Mouse (Mus musculus): ENCODE measurements around the gene Dclk2. TPM values are rescaled to one million over a fixed set of nuclear protein-coding genes. Genes with fewer than 3 reads are reported as not detected.

Dclk2 gene
- polyA plus RNA-seq, 1 experiment from 2014 or later = 5.7 TPM

- no peak for ATAC-seq
- DNase-seq = no peak
- WGBS (ENCODE audit: insufficient replicate concordance) = 71% methylated on average over 6 of the region's 6 CpGs
These were observed 36.7 kb downstream of the Dclk2 start for GRCm38 (mm10) chr3:86883985-86884384.

GRCm38 (mm10) chr3:86875912-86876311 lies 44.7 kb downstream of the Dclk2 start:
- no peak overlapping the region for H3K27ac ChIP-seq (ENCODE audit: low read depth)
- no peaks in the 10 kb centered on the region for H3K27me3 ChIP-seq (ENCODE audit: insufficient read depth, low read length)
- WGBS (ENCODE audit: insufficient replicate concordance) = 81% methylated on average over 5 of the region's 5 CpGs
- H3K4me3 ChIP-seq (ENCODE audit: low read depth, low read length) = no peak overlapping the region
- no peak for ATAC-seq
- H3K9ac ChIP-seq (replicated peaks) = no peak overlapping the region
- no peaks in the 10 kb centered on the region for H3K9me3 ChIP-seq (ENCODE audit: low read length)
- TF ChIP-seq EP300 (IDR thresholded peaks at IDR 0.05; ENCODE audit: low read depth) (no peak), CTCF (IDR thresholded peaks at IDR 0.05; ENCODE audit: low read depth) (no peak)
- no peaks in the 10 kb centered on the region for H3K4me1 ChIP-seq (ENCODE audit: insufficient read depth)
- H3K4me2 ChIP-seq (ENCODE audit: low read depth, low read length) = no peak overlapping the region
- no peak for DNase-seq
- no peaks in the 10 kb centered on the region for H3K36me3 ChIP-seq (replicated peaks; ENCODE audit: insufficient read depth, low read length)

More at GRCm38 (mm10) chr3:86883985-86884384, 36.7 kb downstream of the Dclk2 start:
- H3K4me2 ChIP-seq (ENCODE audit: low read depth, low read length) = no peak overlapping the region
- H3K9ac ChIP-seq (replicated peaks) = no peak overlapping the region
- no peaks in the 10 kb centered on the region for H3K36me3 ChIP-seq (replicated peaks; ENCODE audit: insufficient read depth, low read length)
- no peaks in the 10 kb centered on the region for H3K4me1 ChIP-seq (ENCODE audit: insufficient read depth)
- H3K9me3 ChIP-seq (ENCODE audit: low read length) = no peaks in the 10 kb centered on the region
- no peak overlapping the region for H3K4me3 ChIP-seq (ENCODE audit: low read depth, low read length)
- TF ChIP-seq EP300 (IDR thresholded peaks at IDR 0.05; ENCODE audit: low read depth) (no peak), CTCF (IDR thresholded peaks at IDR 0.05; ENCODE audit: low read depth) (no peak)
- no peak overlapping the region for H3K27ac ChIP-seq (ENCODE audit: low read depth)
- H3K27me3 ChIP-seq (ENCODE audit: insufficient read depth, low read length) = no peaks in the 10 kb centered on the region

DNA sequence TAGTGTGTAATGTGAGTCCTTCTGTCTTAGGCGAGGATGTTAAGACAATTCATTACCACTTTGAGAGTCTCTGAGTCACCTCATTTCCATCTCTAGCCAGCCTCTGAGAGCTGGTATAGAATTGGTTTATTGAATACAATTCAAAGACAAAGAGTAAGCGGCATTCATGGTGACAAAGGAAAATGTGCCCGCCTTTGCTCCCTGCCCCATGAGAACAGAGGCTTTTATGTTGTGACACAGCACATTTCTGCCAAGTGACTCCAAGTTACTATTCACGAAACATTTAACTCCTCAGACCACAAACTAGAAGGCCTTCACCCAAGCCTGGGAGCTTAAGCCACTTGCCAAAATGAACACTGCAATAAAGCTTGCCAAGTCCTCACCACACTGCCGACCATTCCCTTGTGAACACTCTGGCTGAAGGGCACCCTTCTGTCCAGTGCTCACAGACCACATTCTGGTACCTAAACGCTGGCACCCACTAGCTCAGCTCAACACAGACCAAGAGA lies 47.5 kb downstream of the Dclk2 start:
- WGBS (ENCODE audit: insufficient replicate concordance) = 78% methylated on average over 6 of the region's 6 CpGs
- Histone ChIP-seq H3K27me3 (ENCODE audit: insufficient read depth, low read length) (no peaks in the 10 kb centered on the region), H3K9me3 (ENCODE audit: low read length) (no peaks in the 10 kb centered on the region), H3K36me3 (replicated peaks; ENCODE audit: insufficient read depth, low read length) (no peaks in the 10 kb centered on the region), H3K4me2 (ENCODE audit: low read depth, low read length) (no peak overlapping the region), H3K4me3 (ENCODE audit: low read depth, low read length) (no peak overlapping the region), H3K9ac (replicated peaks) (no peak overlapping the region), H3K4me1 (ENCODE audit: insufficient read depth) (no peaks in the 10 kb centered on the region), H3K27ac (ENCODE audit: low read depth) (no peak overlapping the region)
- TF ChIP-seq EP300 (IDR thresholded peaks at IDR 0.05; ENCODE audit: low read depth) (no peak), CTCF (IDR thresholded peaks at IDR 0.05; ENCODE audit: low read depth) (no peak)
- DNase-seq (no peak), ATAC-seq (no peak)

GRCm38 (mm10) chr3:86870952-86871351 lies 49.7 kb downstream of the Dclk2 start:
- Histone ChIP-seq H3K27me3 (ENCODE audit: insufficient read depth, low read length) (no peaks in the 10 kb centered on the region), H3K4me3 (ENCODE audit: low read depth, low read length) (no peak overlapping the region), H3K4me2 (ENCODE audit: low read depth, low read length) (no peak overlapping the region), H3K4me1 (ENCODE audit: insufficient read depth) (0 out of 2 replicates have a peak, but pooled peaks cover 3% of the 10 kb centered on the region), H3K36me3 (replicated peaks; ENCODE audit: insufficient read depth, low read length) (no peaks in the 10 kb centered on the region), H3K9me3 (ENCODE audit: low read length) (no peaks in the 10 kb centered on the region), H3K9ac (replicated peaks) (no peak overlapping the region), H3K27ac (ENCODE audit: low read depth) (no peak overlapping the region)
- DNase-seq (no peak), ATAC-seq (no peak)
- no peak for TF ChIP-seq CTCF (IDR thresholded peaks at IDR 0.05; ENCODE audit: low read depth)
- no peak for TF ChIP-seq EP300 (IDR thresholded peaks at IDR 0.05; ENCODE audit: low read depth)
- WGBS (ENCODE audit: insufficient replicate concordance) = 80% methylated on average over 6 of the region's 6 CpGs

DNA sequence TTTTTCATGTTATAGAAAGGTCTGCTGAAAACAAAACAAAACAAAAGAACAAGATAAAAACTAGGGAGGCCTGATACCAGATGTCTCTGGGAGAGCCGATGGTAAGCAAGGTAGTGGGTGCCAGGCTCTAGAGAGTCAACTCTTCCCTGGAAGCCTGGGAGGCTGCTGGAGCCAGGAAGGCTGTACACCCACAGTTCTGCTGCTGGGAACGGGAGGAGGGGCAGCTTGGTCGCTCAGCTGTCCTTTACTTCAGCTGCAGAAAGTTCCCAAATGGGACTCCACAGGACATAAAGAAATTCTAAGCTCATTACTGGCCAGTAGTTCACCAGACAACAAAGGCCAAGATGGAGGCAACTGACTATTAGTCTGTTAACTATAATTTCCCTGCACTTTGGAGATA lies 50.2 kb downstream of the Dclk2 start:
- TF ChIP-seq EP300 (IDR thresholded peaks at IDR 0.05; ENCODE audit: low read depth) = no peak
- H3K36me3 ChIP-seq (replicated peaks; ENCODE audit: insufficient read depth, low read length) = no peaks in the 10 kb centered on the region
- H3K27ac ChIP-seq (ENCODE audit: low read depth) = no peak overlapping the region
- no peak overlapping the region for H3K4me3 ChIP-seq (ENCODE audit: low read depth, low read length)
- no peak for ATAC-seq
- no peak overlapping the region for H3K9ac ChIP-seq (replicated peaks)
- no peaks in the 10 kb centered on the region for H3K9me3 ChIP-seq (ENCODE audit: low read length)
- H3K4me2 ChIP-seq (ENCODE audit: low read depth, low read length) = no peak overlapping the region
- no peak for DNase-seq
- 0 out of 2 replicates have a peak, but pooled peaks cover 3% of the 10 kb centered on the region for H3K4me1 ChIP-seq (ENCODE audit: insufficient read depth)
- 59% methylated on average over 3 of the region's 3 CpGs for WGBS (ENCODE audit: insufficient replicate concordance)
- no peaks in the 10 kb centered on the region for H3K27me3 ChIP-seq (ENCODE audit: insufficient read depth, low read length)

- H3K9ac ChIP-seq (replicated peaks) = no peak overlapping the region
- no peak overlapping the region for H3K4me3 ChIP-seq (ENCODE audit: low read depth, low read length)
- no peak for DNase-seq
- TF ChIP-seq EP300 (IDR thresholded peaks at IDR 0.05; ENCODE audit: low read depth) (no peak), CTCF (IDR thresholded peaks at IDR 0.05; ENCODE audit: low read depth) (no peak)
- H3K4me2 ChIP-seq (ENCODE audit: low read depth, low read length) = no peak overlapping the region
- no peaks in the 10 kb centered on the region for H3K36me3 ChIP-seq (replicated peaks; ENCODE audit: insufficient read depth, low read length)
- H3K27me3 ChIP-seq (ENCODE audit: insufficient read depth, low read length) = no peaks in the 10 kb centered on the region
- ATAC-seq = no peak
- 0 out of 2 replicates have a peak, but pooled peaks cover 3% of the 10 kb centered on the region for H3K4me1 ChIP-seq (ENCODE audit: insufficient read depth)
- WGBS (ENCODE audit: insufficient replicate concordance) = 66% methylated on average over 3 of the region's 3 CpGs
- no peak overlapping the region for H3K27ac ChIP-seq (ENCODE audit: low read depth)
- H3K9me3 ChIP-seq (ENCODE audit: low read length) = no peaks in the 10 kb centered on the region
These were observed 51.9 kb downstream of the Dclk2 start for GRCm38 (mm10) chr3:86868721-86869120.
